Mouse (Mus musculus) heart, postnatal 10 days (tissue): Measurements from ENCODE around the gene Sult2a1. TPM values are rescaled to one million over a fixed set of nuclear protein-coding genes. Genes with fewer than 3 reads are reported as not detected.
"Not testable (repeated sequence)": the region's sequence is repeated elsewhere in the genome, so short reads cannot be mapped to it uniquely, and the experiment has no call there.

Experiments
- DNase-seq, 2 experiments: peaks; one replicate each; pipeline ENCODE4 v3.0.0; 2021
- intact Hi-C: fragments of 180-260 bp; cut with DNase I; formaldehyde crosslinking; loops from one replicate; pipeline ENCODE4 v1.15.1; 2025
- total RNA-seq, 2 experiments: library from RNA; stranded (reverse); gene quantifications; 2 replicates each; pipeline ENCODE4 v1.2.3; 2021

The Sult2a1 gene
- not detected for total RNA-seq

DNA sequence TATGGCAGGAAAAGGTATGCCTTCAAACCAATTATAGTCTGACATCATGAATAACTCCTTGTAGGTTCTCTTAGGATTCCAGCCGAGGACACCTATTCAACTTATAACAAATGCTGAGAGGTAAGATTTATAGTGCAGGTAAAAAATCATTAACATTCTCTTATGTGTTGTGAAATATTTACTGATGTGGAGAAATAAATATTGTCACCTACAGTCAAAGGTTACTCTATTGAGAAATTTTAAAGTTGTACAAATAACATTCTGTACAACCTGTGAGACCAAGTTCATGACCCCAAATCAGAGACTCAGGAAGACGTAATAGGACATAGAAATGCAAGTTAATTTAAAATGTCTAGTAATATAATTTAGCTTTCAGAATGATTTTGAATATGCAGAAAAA, at the start of gene Sult2a1:
Gene Sult2a1 (minus strand): TSS at position 101 of the 400 bp plus-strand sequence.
- intact Hi-C loops, DNase-seq: not testable (repeated sequence)

- intact Hi-C loops: no loop called here
Measured at GRCm38 (mm10) chr7:13813913-13814312, 23.3 kb downstream of the Sult2a1 start.

More at GRCm38 (mm10) chr7:13813913-13814312, 23.3 kb downstream of the Sult2a1 start:
- no peak for DNase-seq

Other genes with a start within 250 kb of the Sult2a1 start
- not detected for gene Sult2a5, start 213.4 kb downstream of the Sult2a1 start, total RNA-seq
- not detected for gene Sult2a2, start 103.9 kb downstream of the Sult2a1 start, total RNA-seq
- not detected for gene Sult2a4, start 152.2 kb upstream of the Sult2a1 start, total RNA-seq